ENCODE assay signal across 9 mouse cellular contexts in genomic region chr5:102692487-102692886, GRCm38 (mm10).
DNase-seq lines count a peak whose midpoint lies in the region; ATAC-seq lines count a peak whose summit lies in the region.
"Had no signal": no experiment of that assay in that cellular context is flagged by ENCODE, and none has a peak within 500 bp of the region (broad histone marks: within the 10 kb centered on the region; RNA-seq: fewer than 3 reads in every experiment).

No protein-coding gene starts in this region.

- H3K27me3 ChIP-seq in heart, embryonic 11.5 days (ENCODE audit: control insufficient read depth, insufficient read depth, low read length): no peaks in the 10 kb centered on the region
- no peaks in the 10 kb centered on the region for H3K27me3 ChIP-seq in forebrain, embryonic 11.5 days (ENCODE audit: control insufficient read depth, insufficient read depth, low read length)
- no peaks in the 10 kb centered on the region for H3K27me3 ChIP-seq in hindbrain, embryonic 13.5 days

- ATAC-seq in heart, embryonic 11.5 days (replicated peaks; ENCODE audit: insufficient number of reproducible peaks, low FRiP score, low TSS enrichment): no peak
- ATAC-seq in forebrain, embryonic 11.5 days (replicated peaks; ENCODE audit: low FRiP score): 0 out of 2 replicates have a peak, but pooled peaks have one; percentile 63
- ATAC-seq in hindbrain, embryonic 13.5 days (ENCODE audit: low FRiP score): peak; percentile 81
- ATAC-seq in megakaryocyte-erythroid progenitor cell, adult 5-6 weeks (replicated peaks; ENCODE audit: low FRiP score, low TSS enrichment, poor library complexity, severe bottlenecking): 0 out of 2 replicates have a peak, but pooled peaks have one; percentile 52

- no peaks in the 10 kb centered on the region for H3K9me3 ChIP-seq in heart, embryonic 11.5 days (replicated peaks; ENCODE audit: control insufficient read depth, low read length)
- H3K9me3 ChIP-seq in forebrain, embryonic 11.5 days (ENCODE audit: control insufficient read depth, low read length): no peaks in the 10 kb centered on the region
- no peaks in the 10 kb centered on the region for H3K9me3 ChIP-seq in hindbrain, embryonic 13.5 days
- H3K9me3 ChIP-seq: limb, embryonic 13.5 days had no signal

- no peak overlapping the region for H3K4me3 ChIP-seq in heart, embryonic 11.5 days (ENCODE audit: low read depth, low read length)
- H3K4me3 ChIP-seq in forebrain, embryonic 11.5 days (ENCODE audit: low read depth, low read length): no peak overlapping the region
- no peak overlapping the region for H3K4me3 ChIP-seq in hindbrain, embryonic 13.5 days
- H3K4me3 ChIP-seq: limb, embryonic 13.5 days had no signal

- no peak overlapping the region for H3K27ac ChIP-seq in heart, embryonic 11.5 days (ENCODE audit: low read depth, low read length)
- no peak overlapping the region for H3K27ac ChIP-seq in forebrain, embryonic 11.5 days (ENCODE audit: low read depth, low read length)
- no peak overlapping the region for H3K27ac ChIP-seq in hindbrain, embryonic 13.5 days
- H3K27ac ChIP-seq: limb, embryonic 13.5 days had no signal

- H3K36me3 ChIP-seq in heart, embryonic 11.5 days (ENCODE audit: control insufficient read depth, insufficient read depth, low read length): no peaks in the 10 kb centered on the region
- no peaks in the 10 kb centered on the region for H3K36me3 ChIP-seq in forebrain, embryonic 11.5 days (ENCODE audit: control insufficient read depth, insufficient read depth, low read length)
- no peaks in the 10 kb centered on the region for H3K36me3 ChIP-seq in hindbrain, embryonic 13.5 days
- H3K36me3 ChIP-seq: limb, embryonic 13.5 days had no signal

- peak; percentile 85 for DNase-seq in heart, adult 11 months
- DNase-seq in c-Kit-positive CD71-negative TER-119-negative erythroid progenitor cells, embryonic 14.5 days (ENCODE audit: low read depth): peak; percentile 31
- DNase-seq in forebrain, embryonic 11.5 days (ENCODE audit: low spot score): peak; percentile 54
- DNase-seq in layer of hippocampus, postnatal 14 days (ENCODE audit: low spot score in 2 of 2): peak; percentile 63 to 85
- peak; percentile 32 to 56 for DNase-seq in right cerebral cortex, postnatal 36 days (ENCODE audit: low spot score in 2 of 2)

- no peak overlapping the region for H3K9ac ChIP-seq in heart, embryonic 11.5 days (ENCODE audit: low read depth, low read length)
- no peak overlapping the region for H3K9ac ChIP-seq in forebrain, embryonic 11.5 days (ENCODE audit: low read length)
- H3K9ac ChIP-seq in hindbrain, embryonic 13.5 days: no peak overlapping the region
- H3K9ac ChIP-seq: limb, embryonic 13.5 days had no signal

- no peaks in the 10 kb centered on the region for H3K4me1 ChIP-seq in heart, embryonic 11.5 days (ENCODE audit: control insufficient read depth, insufficient read depth, low read length)
- H3K4me1 ChIP-seq in forebrain, embryonic 11.5 days (replicated peaks; ENCODE audit: control insufficient read depth, insufficient read depth, low read length): no peaks in the 10 kb centered on the region
- no peaks in the 10 kb centered on the region for H3K4me1 ChIP-seq in hindbrain, embryonic 13.5 days (replicated peaks)
- H3K4me1 ChIP-seq: limb, embryonic 13.5 days had no signal

- WGBS in heart, embryonic 11.5 days (ENCODE audit: insufficient replicate concordance): 15% methylated on average over 4 of the region's 4 CpGs
- 32% methylated on average over 4 of the region's 4 CpGs for WGBS in forebrain, embryonic 11.5 days
- WGBS in hindbrain, embryonic 13.5 days: 27% methylated on average over 4 of the region's 4 CpGs

- H3K4me2 ChIP-seq in heart, embryonic 11.5 days: no peak overlapping the region
- no peak overlapping the region for H3K4me2 ChIP-seq in forebrain, embryonic 11.5 days (ENCODE audit: low read depth, low read length, severe bottlenecking)
- H3K4me2 ChIP-seq in hindbrain, embryonic 13.5 days: no peak overlapping the region
- H3K4me2 ChIP-seq: limb, embryonic 13.5 days had no signal

Comparison
In these comparisons a context has a peak if more than half of its experiments do, and no peak if none do; other contexts are left out.
1. DNase-seq: peak in every context shown above with its lines; median percentile 85 in heart, adult 11 months; 74 in layer of hippocampus, postnatal 14 days; 54 in forebrain, embryonic 11.5 days; 44 in right cerebral cortex, postnatal 36 days; 31 in c-Kit-positive CD71-negative TER-119-negative erythroid progenitor cells, embryonic 14.5 days.